Mouse (Mus musculus): ENCODE results near the gene Folh1.

DNA sequence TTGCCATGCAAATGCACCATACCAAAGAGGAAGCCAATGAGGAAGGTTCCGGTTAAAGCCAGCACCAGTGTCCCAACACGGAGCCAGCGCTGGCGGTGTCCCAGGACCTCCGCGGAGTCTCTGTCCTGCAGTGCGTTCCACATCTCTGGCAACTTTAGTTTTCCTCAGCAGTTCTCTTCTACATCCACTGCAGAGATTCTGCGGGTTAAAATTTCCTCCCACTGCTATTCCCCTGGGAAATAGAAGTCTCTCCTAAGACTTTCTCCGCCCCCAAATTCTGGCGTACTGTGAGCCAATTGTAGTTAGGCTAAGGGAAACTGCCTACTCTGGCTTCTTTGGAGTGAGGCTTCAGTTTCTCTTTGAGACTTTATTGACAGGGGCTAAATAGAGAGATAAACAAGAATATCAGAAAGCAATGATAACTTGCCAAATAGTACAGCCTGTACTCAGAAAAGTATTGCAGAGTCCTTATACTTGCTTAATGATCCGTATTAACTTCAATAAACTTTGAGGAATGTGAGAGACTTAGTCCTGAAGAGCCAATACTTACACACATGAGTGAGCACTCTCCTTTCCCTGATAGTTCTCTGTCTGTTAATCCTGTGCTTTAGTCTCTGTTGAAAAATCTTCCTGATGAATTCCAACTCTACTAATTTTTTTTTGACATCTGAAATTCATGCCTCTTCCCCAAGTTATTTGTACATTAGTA is at the start of gene Folh1:
- TF ChIP-seq CTCF (IDR thresholded peaks at IDR 0.05; ENCODE audit: low read depth) (no peak), EP300 (optimal IDR thresholded peaks at IDR 0.05) (no peak)
